Mouse (Mus musculus) megakaryocyte, embryonic 14.5 days (primary cell): Measurements from ENCODE around the gene Col20a1. TPM values are rescaled to one million over a fixed set of nuclear protein-coding genes. Genes with fewer than 3 reads are reported as not detected.

Experiments used
- H3K27me3 ChIP-seq: replicated peaks from 2 replicates; pipeline ENCODE3; 2012; ENCODE audit warnings: inconsistent platforms
- H3K36me3 ChIP-seq: replicated peaks from 2 replicates; pipeline ENCODE3; 2012; ENCODE audit warnings: low read length, inconsistent platforms, mixed read lengths
- H3K4me1 ChIP-seq: 2 replicates; pipeline ENCODE4 v1.6.1; 2012; ENCODE audit warnings: inconsistent platforms
- H3K4me3 ChIP-seq: replicated peaks from 2 replicates; pipeline ENCODE3; 2012; ENCODE audit warnings: moderate library complexity, mild to moderate bottlenecking, inconsistent platforms
- H3K9me3 ChIP-seq: 2 replicates; pipeline ENCODE4 v1.6.1; 2012; ENCODE audit warnings: inconsistent platforms
- FLI1 ChIP-seq: IDR thresholded peaks from 2 replicates; pipeline ENCODE4 v1.6.1; 2012; ENCODE audit warnings: low read length, inconsistent platforms, mixed read lengths
- GATA1 ChIP-seq: IDR thresholded peaks from 3 replicates; pipeline ENCODE4 v1.6.1; 2012; ENCODE audit warnings: mixed read lengths, low read length, inconsistent platforms, borderline replicate concordance
- polyA plus RNA-seq: library from polyadenylated mRNA; stranded (reverse); fragments of >175 nt; gene quantifications from 2 replicates; pipeline ENCODE4 v1.2.3, GENCODE M21; 2012; ENCODE audit warnings: low replicate concordance; ENCODE audit not compliant: insufficient read depth

The Col20a1 gene
- polyA plus RNA-seq, result 3.0 and 9.2 TPM in 2 replicates

DNA sequence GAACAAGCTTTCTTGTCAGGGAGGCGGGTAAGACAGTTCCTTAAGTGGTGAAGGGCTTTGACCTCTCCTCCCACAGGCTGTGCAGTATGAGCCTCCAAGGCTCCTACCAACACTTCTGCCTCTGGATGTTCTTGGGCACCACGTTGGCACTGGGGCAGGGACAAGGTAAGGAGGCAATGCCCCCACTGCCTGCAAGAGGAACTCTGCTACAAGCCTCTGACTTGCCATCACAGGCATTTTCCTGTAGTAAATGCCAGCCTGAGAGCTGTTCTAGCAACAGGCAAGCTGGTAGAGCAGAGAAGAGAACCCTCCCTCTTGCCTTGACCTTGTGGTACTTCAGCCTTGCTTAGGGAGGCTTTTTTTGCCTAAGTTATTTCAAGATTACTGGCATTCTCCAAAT, at the start of gene Col20a1:
Gene Col20a1, plus strand, starts transcription at position 87 of the 400 bp plus-strand sequence.
- TF ChIP-seq GATA1 (no peak), FLI1 (no peak)
- Histone ChIP-seq H3K9me3 (no peaks in the 10 kb centered on the region), H3K27me3 (no peaks in the 10 kb centered on the region), H3K4me1 (peaks cover 28% of the 10 kb centered on the region), H3K4me3 (no peak within 1 kb of the TSS), H3K36me3 (peaks cover 43% of the 10 kb centered on the region)

DNA sequence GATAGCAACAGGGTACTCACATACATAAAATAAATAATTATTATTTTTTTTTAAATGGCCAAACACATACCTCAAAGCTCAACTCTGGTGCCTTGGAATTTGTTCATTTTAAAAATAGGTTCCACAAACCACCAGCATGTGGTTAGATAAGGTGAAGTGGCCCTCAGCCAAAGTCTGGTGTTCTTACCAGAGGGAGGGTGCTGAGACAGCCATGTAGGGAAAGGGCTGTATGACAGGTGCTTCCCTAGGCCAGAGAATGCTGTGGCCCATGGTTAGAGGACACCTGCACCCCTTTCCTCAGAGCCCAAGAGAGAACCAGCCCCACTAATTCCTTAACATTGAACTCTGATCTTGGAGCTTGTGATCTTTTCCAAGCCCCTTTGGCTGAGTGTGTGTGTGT, 46.1 kb upstream of the Col20a1 start:
- Histone ChIP-seq H3K4me1 (peaks cover 15% of the 10 kb centered on the region), H3K4me3 (peak overlapping the region; percentile 47), H3K9me3 (peaks cover 14% of the 10 kb centered on the region), H3K27me3 (peaks cover 87% of the 10 kb centered on the region), H3K36me3 (no peaks in the 10 kb centered on the region)
- TF ChIP-seq FLI1, result no peak
- no peak for TF ChIP-seq GATA1

DNA sequence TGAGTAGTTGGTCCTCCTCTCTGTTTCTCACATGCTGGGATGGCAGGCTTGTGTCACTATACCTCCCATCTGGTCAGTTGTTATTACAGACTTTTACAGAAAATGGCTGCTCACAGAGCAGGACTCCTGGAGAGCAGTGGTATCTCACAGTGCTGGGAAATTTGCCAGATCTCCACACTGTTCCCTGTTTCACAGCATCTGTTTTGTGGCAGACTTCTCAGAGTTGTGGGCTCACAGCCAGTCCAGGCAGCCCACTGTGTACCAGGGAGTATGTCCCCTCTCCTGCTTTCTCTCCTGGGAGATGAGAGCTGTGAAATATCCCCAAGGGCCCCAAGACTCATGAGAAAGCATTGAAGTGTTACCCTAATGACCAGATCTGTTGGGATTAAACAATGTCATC, 44.5 kb upstream of the Col20a1 start:
- peaks cover 83% of the 10 kb centered on the region for H3K27me3 ChIP-seq

DNA sequence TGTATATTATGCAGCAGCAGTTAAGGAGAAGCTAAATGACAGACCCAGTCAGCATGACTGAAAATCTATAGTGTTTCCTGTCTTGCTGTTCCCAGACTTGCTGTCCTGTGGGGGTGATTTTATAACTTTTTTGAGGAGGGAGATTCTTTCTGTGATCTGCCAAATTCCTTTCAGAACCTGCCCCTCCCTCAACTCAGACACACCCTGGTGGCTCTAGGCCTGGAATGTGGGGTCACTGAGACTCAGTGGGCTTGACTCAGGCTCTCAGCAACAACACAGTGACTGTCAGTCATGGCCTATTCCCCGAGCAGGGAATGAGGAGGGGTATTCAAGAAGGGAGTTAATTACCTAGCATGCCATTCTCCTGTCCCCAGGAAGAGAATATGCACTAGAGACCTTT, 36.4 kb upstream of the Col20a1 start:
- Histone ChIP-seq H3K9me3 (no peaks in the 10 kb centered on the region), H3K27me3 (peaks cover 91% of the 10 kb centered on the region), H3K36me3 (no peaks in the 10 kb centered on the region), H3K4me3 (no peak overlapping the region), H3K4me1 (peaks cover 11% of the 10 kb centered on the region)
- no peak for TF ChIP-seq FLI1
- TF ChIP-seq GATA1, result no peak

More for the DNA sequence above, 44.5 kb upstream of the Col20a1 start:
- Histone ChIP-seq H3K4me3 (no peak overlapping the region), H3K4me1 (peaks cover 9% of the 10 kb centered on the region), H3K9me3 (peaks cover 14% of the 10 kb centered on the region), H3K36me3 (no peaks in the 10 kb centered on the region)
- no peak for TF ChIP-seq FLI1
- TF ChIP-seq GATA1, result no peak

DNA sequence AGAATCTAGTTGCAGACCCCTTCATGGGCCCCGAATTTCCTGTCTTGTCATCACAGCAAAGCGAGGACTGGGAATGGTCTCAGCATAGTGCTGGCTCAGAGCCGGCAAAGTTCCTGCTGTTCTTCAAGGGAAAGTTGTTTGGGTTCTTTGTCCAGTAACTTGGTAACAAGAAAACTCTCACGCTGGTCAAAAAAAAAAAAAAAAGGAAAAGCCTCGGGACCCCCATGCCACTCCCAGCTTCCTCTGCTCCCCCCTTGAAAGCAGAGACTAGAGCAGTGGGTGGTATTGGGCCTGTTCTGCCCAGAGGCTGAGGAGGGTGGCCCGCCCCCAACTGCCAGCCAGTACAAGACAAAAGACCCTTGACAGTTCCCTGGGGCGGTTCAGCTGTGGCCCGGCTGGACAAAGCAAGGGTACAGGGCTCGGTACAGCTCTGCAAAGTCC, 33.6 kb upstream of the Col20a1 start:
- H3K9me3 ChIP-seq, result no peaks in the 10 kb centered on the region
- no peak overlapping the region for H3K4me3 ChIP-seq
- peaks cover 14% of the 10 kb centered on the region for H3K4me1 ChIP-seq
- no peaks in the 10 kb centered on the region for H3K36me3 ChIP-seq
- peaks cover 91% of the 10 kb centered on the region for H3K27me3 ChIP-seq
- TF ChIP-seq FLI1 (no peak), GATA1 (no peak)

- H3K27me3 ChIP-seq, result peaks cover 90% of the 10 kb centered on the region
Observed at GRCm38 (mm10) chr2:180953638-180954037, 32.7 kb upstream of the Col20a1 start.

DNA sequence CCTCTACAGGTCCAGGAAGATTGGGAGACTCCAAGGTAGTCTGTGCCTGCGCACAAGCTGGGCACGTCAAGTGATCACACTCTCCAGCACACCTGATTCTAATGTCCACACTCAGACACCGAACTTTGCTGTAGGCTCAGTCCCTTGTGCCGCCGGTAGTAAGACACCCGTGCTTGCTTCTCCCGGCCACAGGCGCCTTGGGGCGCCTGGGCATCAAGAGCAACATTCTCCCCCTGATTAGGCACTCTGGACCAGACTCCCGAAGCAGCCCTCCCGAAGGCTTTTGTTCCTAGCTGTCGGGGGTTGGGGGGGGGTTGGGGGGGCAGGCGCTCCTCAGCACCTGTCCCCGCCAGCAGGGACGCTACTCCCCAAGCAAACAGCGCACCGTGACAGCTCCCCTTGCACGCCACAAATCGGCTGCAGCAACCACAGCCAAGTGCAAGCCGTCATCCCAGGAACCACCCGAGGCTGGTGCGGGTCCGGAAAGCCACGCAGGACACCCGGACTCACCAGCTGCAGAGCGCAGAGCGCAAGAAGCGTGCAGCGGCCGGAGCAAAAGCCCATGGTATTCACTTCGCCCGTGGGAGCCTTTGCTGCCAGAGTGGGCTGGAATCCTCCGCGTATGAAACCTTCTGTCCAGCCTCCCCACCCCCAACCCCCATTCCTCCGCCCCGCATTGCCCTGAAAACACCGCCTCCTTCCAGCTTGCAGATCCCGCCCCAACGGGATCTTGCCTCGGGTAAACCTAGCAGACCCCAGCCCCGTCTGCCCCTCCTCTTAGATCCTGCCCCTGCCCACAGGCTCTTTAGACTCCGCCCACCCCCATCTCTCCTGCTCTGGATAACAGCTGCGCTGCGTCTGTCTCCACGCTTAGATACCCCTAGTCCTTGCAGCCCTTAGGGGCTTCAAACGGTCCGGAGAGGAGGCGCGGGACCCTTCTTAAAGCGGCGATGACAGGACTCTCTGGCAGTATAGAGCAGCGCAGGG, 32.0 kb upstream of the Col20a1 start, which contains the start of gene Nkain4:
Gene Nkain4, minus strand, starts transcription at position 639 of the 987 bp plus-strand sequence.
- TF ChIP-seq GATA1 (no peak), FLI1 (no peak)
- Histone ChIP-seq H3K27me3 (peaks cover 88% of the 10 kb centered on the region), H3K4me3 (peak within 1 kb of the TSS; percentile 46), H3K4me1 (peaks cover 18% of the 10 kb centered on the region), H3K9me3 (no peaks in the 10 kb centered on the region), H3K36me3 (no peaks in the 10 kb centered on the region)

More at GRCm38 (mm10) chr2:180953638-180954037, 32.7 kb upstream of the Col20a1 start:
- H3K9me3 ChIP-seq, result no peaks in the 10 kb centered on the region
- no peak for TF ChIP-seq FLI1
- no peak for TF ChIP-seq GATA1
- H3K36me3 ChIP-seq, result no peaks in the 10 kb centered on the region
- peaks cover 14% of the 10 kb centered on the region for H3K4me1 ChIP-seq
- H3K4me3 ChIP-seq, result no peak overlapping the region

GRCm38 (mm10) chr2:180959605-180960004, 26.7 kb upstream of the Col20a1 start:
- Histone ChIP-seq H3K4me1 (peaks cover 40% of the 10 kb centered on the region), H3K27me3 (peaks cover 58% of the 10 kb centered on the region), H3K9me3 (no peaks in the 10 kb centered on the region), H3K36me3 (no peaks in the 10 kb centered on the region), H3K4me3 (no peak overlapping the region)
- no peak for TF ChIP-seq GATA1

DNA sequence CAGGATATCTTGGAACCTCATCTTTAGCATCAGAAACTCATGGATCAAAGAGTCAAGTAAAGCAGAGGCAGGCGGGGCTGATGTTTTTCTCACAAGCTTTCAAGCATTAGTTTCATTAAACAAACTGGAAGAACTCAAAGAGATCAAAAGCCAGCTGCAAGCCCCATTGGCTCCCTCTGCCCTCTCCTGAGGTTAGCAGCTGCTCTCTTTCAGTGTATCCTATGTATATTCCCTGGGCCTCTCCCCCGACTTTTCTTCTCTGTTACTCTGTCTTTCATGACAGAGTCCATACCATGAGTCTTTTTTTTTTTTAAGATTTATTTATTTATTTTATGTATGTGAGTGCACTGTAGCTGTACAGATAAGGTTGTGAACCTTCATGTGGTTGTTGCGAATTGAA, 26.1 kb upstream of the Col20a1 start:
- H3K4me1 ChIP-seq, result peaks cover 39% of the 10 kb centered on the region
- H3K27me3 ChIP-seq, result peaks cover 52% of the 10 kb centered on the region
- no peak overlapping the region for H3K4me3 ChIP-seq
- no peaks in the 10 kb centered on the region for H3K36me3 ChIP-seq
- TF ChIP-seq GATA1 (no peak), FLI1 (no peak)
- H3K9me3 ChIP-seq, result no peaks in the 10 kb centered on the region
